Mouse (Mus musculus) left cerebral cortex, postnatal 14 days (tissue): ENCODE measurements around the gene Kpna6. TPM values are rescaled to one million over a fixed set of nuclear protein-coding genes. Genes with fewer than 3 reads are reported as not detected.

Experiments
- microRNA-seq, 2 experiments: library from miRNA; unstranded; fragments of <30 nt; microRNA quantifications; one replicate each; pipeline ENCODE4 v1.2.0; 2022
- total RNA-seq, 2 experiments: library from RNA; stranded (reverse); gene quantifications; 2 replicates each; pipeline ENCODE4 v1.2.3; 2021

Kpna6 gene
- total RNA-seq, 2 experiments from 2014 or later, result 89.2 to 94.5 TPM

Small RNA genes lying within 50 kb of the gene (microRNA-seq; reads per million reads assigned to microRNA genes)
- gene Mir7016, result 5.3 to 5.4 reads per million in 2 experiments

Other genes with a start within 250 kb of the Kpna6 start
- gene Zbtb8b, start 231.9 kb downstream of the Kpna6 start, total RNA-seq, result 1 to 10 TPM; 4.4 TPM
- gene Bsdc1, start 211.2 kb downstream of the Kpna6 start, total RNA-seq, result 10 to 100 TPM; 48.2 to 52.0 TPM
- under 1 TPM; 0.29 to 0.44 TPM for gene Tssk3, start 181.7 kb downstream of the Kpna6 start, total RNA-seq
- under 1 TPM in 1 of 2 experiments, not detected in 1; 0.87 TPM for gene Fam229a, start 181.6 kb downstream of the Kpna6 start, total RNA-seq
- 100 to 1,000 TPM; 538 to 599 TPM for gene Marcksl1, start 159.2 kb downstream of the Kpna6 start, total RNA-seq
- 10 to 100 TPM; 27.2 to 30.2 TPM for gene Hdac1, start 130.1 kb downstream of the Kpna6 start, total RNA-seq
- gene Lck, start 99.1 kb downstream of the Kpna6 start, total RNA-seq, result 1 to 10 TPM; 5.5 to 8.5 TPM
- not detected for gene Fam167b, start 94.2 kb downstream of the Kpna6 start, total RNA-seq
- 100 to 1,000 TPM; 139 to 140 TPM for gene Eif3i, start 72.1 kb downstream of the Kpna6 start, total RNA-seq
- gene Tmem234, start 72.1 kb downstream of the Kpna6 start, total RNA-seq, result 100 to 1,000 TPM in 1 of 2 experiments, 10 to 100 TPM in 1; 91.8 to 105 TPM
- gene Dcdc2b, start 58.5 kb downstream of the Kpna6 start, total RNA-seq, result 1 to 10 TPM; 2.7 to 3.9 TPM
- 10 to 100 TPM; 29.3 to 35.1 TPM for gene Iqcc, start 53.7 kb downstream of the Kpna6 start, total RNA-seq
- gene Ccdc28b, start 48.8 kb downstream of the Kpna6 start, total RNA-seq, result 100 to 1,000 TPM; 103 to 110 TPM
- gene Txlna, start 31.7 kb downstream of the Kpna6 start, total RNA-seq, result 10 to 100 TPM; 40.2 to 45.5 TPM
- 10 to 100 TPM; 12.6 to 15.3 TPM for gene Tmem39b, start 24.1 kb upstream of the Kpna6 start, total RNA-seq
- gene Khdrbs1, start 69.5 kb upstream of the Kpna6 start, total RNA-seq, result 10 to 100 TPM; 88.9 to 90.4 TPM
- gene Ptp4a2, start 138.5 kb upstream of the Kpna6 start, total RNA-seq, result 100 to 1,000 TPM; 112 to 126 TPM